Mouse (Mus musculus) kidney, postnatal 4 days (tissue): Measurements from ENCODE around the gene Fosb.

Source experiments
- DNase-seq, 2 experiments: peaks; one replicate each; pipeline ENCODE4 v3.0.0; 2021; ENCODE audit warnings: mixed read lengths in 2 of 2

Gene Fosb

GRCm38 (mm10) chr7:19305796-19306765, 3.8 kb downstream of the Fosb start:
- DNase-seq: no peak

- DNase-seq: no peak
Measured at GRCm38 (mm10) chr7:19305413-19305735, 4.5 kb downstream of the Fosb start.

- peak; percentile 20 to 38 for DNase-seq
Measured at GRCm38 (mm10) chr7:19304501-19305412, 5.1 kb downstream of the Fosb start.

- peak; percentile 85 to 88 for DNase-seq
Measured at GRCm38 (mm10) chr7:19303770-19304169, 6.1 kb downstream of the Fosb start.

- DNase-seq: no peak
Measured at GRCm38 (mm10) chr7:19303046-19303305, 6.9 kb downstream of the Fosb start.

GRCm38 (mm10) chr7:19302264-19303045, 7.4 kb downstream of the Fosb start:
- no peak for DNase-seq

GRCm38 (mm10) chr7:19301461-19302263, 8.2 kb downstream of the Fosb start:
- no peak for DNase-seq

- DNase-seq: peak; percentile 88 to 90
Measured at GRCm38 (mm10) chr7:19300501-19301421, 9.1 kb downstream of the Fosb start.

- DNase-seq: peak; percentile 67 to 75
Measured at GRCm38 (mm10) chr7:19299194-19299593, 10.7 kb downstream of the Fosb start.

GRCm38 (mm10) chr7:19297794-19298193, 12.1 kb downstream of the Fosb start:
- no peak for DNase-seq

GRCm38 (mm10) chr7:19297034-19297433, 12.8 kb downstream of the Fosb start:
- no peak for DNase-seq

- DNase-seq: peak; percentile 99 to 100
Measured at GRCm38 (mm10) chr7:19295503-19296185, 14.2 kb downstream of the Fosb start.

- peak; percentile 69 to 80 for DNase-seq
Measured at GRCm38 (mm10) chr7:19290969-19291596, 18.8 kb downstream of the Fosb start.

- DNase-seq: peak; percentile 81 to 82
Measured at GRCm38 (mm10) chr7:19284763-19285162, 25.1 kb downstream of the Fosb start.

GRCm38 (mm10) chr7:19283406-19283804, 26.4 kb downstream of the Fosb start:
- no peak for DNase-seq

GRCm38 (mm10) chr7:19282791-19283405, 27.0 kb downstream of the Fosb start:
- DNase-seq: peak; percentile 87 to 89

- DNase-seq: peak; percentile 87 to 90
Measured at GRCm38 (mm10) chr7:19282385-19282784, 27.5 kb downstream of the Fosb start, which contains the start of gene Rtn2. Rtn2 (plus strand) TSS chr7:19282624.

- peak; percentile 40 to 54 for DNase-seq
Measured at GRCm38 (mm10) chr7:19281680-19282304, 28.1 kb downstream of the Fosb start.
